Mouse (Mus musculus) gastrocnemius, postnatal 25 days (tissue): ENCODE data around the gene Reep3. TPM values are rescaled to one million over a fixed set of nuclear protein-coding genes. Genes with fewer than 3 reads are reported as not detected.
"Not testable (repeated sequence)": the region's sequence is repeated elsewhere in the genome, so short reads cannot be mapped to it uniquely, and the experiment has no call there.

ENCODE experiments used
- DNase-seq: peaks from one replicate; pipeline ENCODE4 v3.0.0; 2022
- total RNA-seq, 2 experiments: library from RNA; stranded (reverse); gene quantifications; 1 replicate in 1 of 2; 2 replicates in 1 of 2; pipeline ENCODE4 v1.2.3; 2021

Reep3 gene
- total RNA-seq, 2 experiments from 2014 or later, result 10.3 to 12.6 TPM

DNA sequence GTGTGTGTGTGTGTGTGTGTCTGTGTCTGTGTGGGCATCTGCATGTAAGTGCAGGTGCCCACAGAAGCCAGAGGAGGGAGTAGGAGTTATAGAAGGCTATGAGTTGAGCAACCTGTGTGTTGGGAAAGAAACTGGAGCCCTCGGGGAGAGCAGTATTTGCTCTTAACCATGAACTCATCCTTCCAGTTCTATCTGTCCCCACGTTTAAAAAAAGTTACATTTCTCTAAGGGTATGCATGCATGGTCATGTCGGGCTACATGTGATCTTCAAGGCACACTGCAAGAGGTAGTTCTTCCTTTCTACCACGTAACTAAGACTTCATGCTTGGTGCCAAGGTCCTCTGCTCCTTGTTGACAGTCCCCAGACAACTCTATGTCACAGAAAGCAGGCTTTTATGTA lies 78.9 kb downstream of the Reep3 start:
- DNase-seq, result no peak

- no peak for DNase-seq
These were observed 79.4 kb downstream of the Reep3 start for GRCm38 (mm10) chr10:67017315-67017714.

DNA sequence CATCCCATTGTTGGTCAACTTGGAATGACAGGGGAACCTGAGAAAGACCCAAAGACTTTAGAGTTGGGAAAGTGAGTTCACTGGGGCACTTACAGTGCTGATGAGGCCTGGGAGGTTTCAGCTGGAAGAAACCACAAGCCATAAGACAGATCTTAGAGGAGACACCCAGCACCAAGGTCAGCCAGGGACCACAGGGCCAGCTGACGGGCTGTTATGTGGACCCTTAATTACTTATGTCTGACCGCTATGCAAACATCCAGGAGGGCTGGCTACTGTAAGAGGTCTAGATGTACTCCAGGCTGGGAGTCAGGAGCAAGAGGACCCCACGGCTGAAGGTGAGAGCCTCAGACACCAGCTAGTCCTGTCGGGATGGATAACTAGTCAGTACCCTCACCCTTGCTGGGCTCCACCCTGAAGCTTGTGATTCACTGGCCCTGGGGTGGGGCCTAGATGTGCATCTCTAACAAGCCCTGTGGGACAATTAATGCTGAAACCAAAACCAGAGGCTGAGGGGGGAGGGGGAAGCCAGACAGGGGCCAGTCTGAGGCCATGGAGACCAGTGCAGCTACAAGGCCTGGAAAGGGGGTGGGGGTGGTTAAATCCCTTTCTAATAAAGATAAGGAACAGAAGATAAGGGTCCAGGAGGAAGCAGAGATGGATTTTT lies 80.0 kb downstream of the Reep3 start:
- DNase-seq, result peak; percentile 24

DNA sequence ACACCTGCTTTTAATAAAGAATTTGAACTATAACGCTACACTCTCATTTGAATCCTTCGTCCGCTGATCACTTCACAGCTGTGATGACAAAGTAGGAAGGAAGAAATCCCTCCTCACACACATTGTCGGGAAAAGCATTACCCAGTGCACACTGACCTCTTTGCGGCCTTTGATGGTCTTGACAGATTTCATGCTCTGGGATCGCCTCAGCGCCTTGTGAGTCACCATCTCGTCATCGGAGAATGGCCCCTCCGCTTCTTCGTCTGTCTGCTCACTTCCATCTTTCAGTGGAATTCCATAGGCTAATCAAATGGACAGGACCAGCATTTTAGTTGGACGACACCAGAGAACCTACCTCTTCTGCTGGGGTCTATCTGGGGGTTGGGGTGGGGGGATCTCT lies 82.0 kb downstream of the Reep3 start:
- no peak for DNase-seq

GRCm38 (mm10) chr10:67010521-67010920 lies 86.2 kb downstream of the Reep3 start:
- DNase-seq, result no peak

DNA sequence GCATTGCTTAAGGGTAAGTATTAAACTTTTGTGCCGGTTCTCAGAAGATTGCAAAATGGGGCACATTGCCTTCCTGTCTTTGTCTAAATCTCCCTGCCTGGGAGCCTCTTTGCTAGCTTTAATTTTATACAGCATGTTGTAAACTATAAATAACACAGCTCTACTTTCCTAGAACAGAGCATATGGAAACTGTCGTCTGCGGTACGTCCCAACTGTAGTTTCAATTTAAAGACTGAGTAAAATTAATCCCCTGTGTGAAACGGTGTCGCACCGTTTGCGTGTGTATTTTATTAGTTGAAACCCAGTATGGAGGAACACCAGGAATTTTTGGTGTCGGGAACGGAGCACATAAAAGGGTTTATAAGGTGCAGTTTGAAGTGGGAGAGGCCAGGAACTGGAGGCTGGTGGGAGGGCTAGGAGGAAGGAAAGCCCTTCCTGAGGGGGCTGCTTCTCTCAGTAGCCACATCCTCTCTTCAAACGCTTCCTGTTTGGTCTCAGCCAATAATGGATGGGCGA lies 92.2 kb downstream of the Reep3 start:
- DNase-seq, result no peak

DNA sequence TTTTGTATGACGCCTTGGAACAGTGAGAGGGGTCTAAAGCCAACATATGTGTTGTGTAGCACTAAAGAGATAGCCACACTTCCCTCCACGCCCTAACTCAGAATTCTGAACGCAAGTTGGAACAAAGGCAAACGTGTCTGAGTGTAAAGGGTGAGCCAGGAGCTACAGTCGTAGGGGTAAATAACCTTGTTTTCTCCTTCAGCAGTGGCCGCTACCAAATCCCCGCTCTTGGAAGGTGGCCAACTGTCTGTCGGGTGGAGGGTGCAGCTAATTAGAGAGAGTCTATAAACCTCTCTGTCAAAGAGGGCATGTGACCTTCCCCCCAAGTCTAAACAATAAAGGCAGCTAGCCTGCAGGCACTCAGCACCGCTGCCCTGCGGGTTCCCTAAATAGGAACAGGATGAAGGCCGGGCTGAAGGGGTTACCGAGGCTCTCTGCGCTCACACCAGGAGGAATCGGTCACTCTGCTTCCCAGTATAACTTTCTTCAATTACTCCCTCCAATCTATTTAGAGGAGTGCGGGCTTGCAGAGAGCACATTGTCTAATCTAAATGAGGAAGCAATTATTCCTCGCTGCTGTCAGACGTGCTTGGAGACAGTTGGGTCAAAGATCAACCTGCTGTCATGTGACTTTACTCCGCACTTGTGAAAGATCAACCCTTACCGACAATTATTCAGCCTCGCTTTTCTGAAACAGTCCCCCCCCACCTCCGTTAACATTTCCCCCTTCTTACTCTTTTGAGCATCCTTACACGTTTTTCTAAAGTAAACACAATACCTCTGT lies 92.8 kb downstream of the Reep3 start:
- DNase-seq, result peak; percentile 18

DNA sequence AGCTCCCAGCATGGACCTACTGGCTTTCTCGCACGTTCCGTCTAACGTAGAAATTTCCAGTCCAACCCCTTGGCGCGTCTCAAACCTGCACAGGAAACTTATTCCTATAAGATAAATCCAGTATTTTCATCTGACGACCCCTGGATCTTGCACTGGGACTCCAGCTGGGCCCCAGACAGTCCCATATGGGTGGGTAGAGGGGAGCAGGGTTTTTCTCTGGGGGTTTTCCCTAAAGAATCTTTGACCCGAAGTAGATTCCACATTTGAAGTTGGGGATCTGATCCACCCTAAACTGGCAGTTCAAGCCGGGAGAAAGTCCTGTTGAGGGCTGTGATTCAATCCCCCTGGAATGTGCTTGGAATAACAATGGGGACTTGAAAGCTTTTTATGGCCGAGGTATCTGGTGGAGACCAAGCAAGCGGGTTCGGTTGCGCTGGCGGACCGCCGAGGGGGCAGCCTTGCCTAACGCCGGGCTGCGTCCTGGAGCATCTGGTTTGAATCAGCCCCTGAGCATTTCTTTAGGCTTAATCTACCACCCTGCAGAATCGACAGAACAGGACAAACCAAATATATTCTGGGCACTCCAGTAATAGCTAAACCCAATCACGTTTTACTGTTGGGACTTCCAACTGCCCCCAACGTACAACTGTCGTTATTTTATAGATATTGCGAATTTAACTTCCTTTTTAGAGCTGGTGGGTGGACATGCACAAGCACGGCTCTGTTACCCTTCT lies 93.6 kb downstream of the Reep3 start:
- DNase-seq, result peak; percentile 63

GRCm38 (mm10) chr10:67002207-67003008 lies 94.3 kb downstream of the Reep3 start:
- peak; percentile 89 for DNase-seq

- not testable (repeated sequence) for DNase-seq
These were observed 95.7 kb downstream of the Reep3 start for GRCm38 (mm10) chr10:67000958-67001615.

GRCm38 (mm10) chr10:67000136-67000535 lies 96.6 kb downstream of the Reep3 start:
- DNase-seq, result no peak

- DNase-seq, result no peak
These were observed 98.0 kb downstream of the Reep3 start for GRCm38 (mm10) chr10:66998770-66999169.

DNA sequence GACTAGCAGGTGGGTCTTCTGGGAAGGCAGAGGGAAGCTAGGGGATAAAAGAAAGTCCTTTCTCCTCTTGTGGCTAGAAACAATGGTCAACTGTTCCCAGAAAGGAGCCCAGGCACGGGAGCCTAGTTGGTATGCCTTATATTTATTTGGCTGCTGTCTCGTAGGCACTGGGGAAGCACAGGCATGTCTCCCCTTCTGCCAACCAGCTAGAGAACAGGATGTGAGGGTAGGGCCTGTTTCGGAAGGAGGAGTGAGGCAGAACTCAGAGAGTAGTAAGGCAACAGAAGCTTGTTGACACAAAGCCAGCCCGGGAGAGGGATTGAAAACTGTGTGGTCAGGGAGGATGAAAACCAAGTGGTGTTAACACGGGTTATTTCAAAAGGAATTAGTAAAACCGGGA lies 101.6 kb downstream of the Reep3 start:
- no peak for DNase-seq

- DNase-seq, result no peak
These were observed 102.3 kb downstream of the Reep3 start for GRCm38 (mm10) chr10:66994469-66994868.

DNA sequence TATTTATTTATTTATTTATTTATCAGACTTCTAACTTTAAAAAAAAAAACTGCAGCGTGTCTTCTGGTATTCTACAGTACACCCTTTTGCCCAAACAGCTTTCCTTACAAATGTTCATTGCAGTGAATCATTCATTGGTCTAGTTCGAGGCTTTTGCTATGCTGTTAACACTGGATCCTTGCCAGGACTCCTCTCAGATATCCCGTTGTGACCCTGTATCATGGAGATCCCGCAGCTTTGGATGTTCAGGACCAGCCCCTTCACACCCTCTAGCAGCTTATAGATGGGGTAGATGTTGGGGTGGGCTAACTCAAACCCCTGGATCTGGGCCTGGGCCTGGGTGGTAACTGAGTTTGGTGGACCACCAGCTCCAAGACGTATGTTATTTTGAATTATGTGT lies 104.2 kb downstream of the Reep3 start:
- DNase-seq, result no peak

GRCm38 (mm10) chr10:66990506-66990905 lies 106.2 kb downstream of the Reep3 start:
- no peak for DNase-seq

GRCm38 (mm10) chr10:66983043-66983442 lies 113.7 kb downstream of the Reep3 start:
- DNase-seq, result no peak

- DNase-seq, result no peak
These were observed 118.5 kb downstream of the Reep3 start for GRCm38 (mm10) chr10:66978215-66978614.

DNA sequence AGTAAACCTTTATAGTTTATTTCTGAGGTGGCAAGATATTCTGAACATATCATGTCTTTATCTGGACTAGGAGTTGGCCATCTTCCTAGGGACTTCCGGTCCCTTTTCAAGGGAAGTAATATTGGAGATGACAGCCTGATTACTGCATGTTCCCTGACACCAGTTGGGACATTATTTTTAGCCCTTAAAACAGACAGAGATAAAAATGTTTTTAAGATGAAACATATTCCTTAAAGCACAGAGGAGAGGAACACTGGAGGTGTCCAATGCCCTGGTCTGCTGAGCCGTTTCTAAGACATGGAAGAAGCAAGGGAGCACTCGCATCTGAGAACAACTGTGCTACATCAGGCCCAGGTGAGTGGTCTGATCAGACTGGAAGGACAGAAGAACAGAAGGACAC lies 119.7 kb downstream of the Reep3 start:
- no peak for DNase-seq

DNA sequence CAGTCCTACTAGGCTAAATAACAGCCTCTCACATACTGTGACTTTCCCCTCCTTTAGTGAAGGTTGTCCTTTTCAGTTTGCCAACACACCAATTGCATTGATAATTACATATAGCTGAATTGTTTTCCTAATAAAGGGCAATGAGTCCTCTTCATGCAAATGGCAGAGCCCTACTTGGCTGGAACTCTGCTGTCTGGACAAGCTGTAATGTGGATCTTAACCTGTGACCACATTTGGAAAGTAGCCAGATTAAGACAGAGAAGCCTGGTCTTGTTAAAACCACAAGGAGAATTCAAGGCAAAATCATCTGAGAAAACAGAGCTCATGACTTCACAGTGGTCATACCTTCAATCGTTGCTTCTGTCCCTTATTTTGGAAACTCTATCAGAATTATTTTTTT lies 121.3 kb downstream of the Reep3 start:
- no peak for DNase-seq

GRCm38 (mm10) chr10:66974417-66974816 lies 122.3 kb downstream of the Reep3 start:
- no peak for DNase-seq
